Mouse (Mus musculus) bone marrow macrophage, adult 2 months (primary cell): ENCODE measurements around the gene Tssk2.

Experiments used
- CTCF ChIP-seq: IDR thresholded peaks from 2 replicates; pipeline ENCODE4 v1.5.1; 2012; ENCODE audit warnings: low read depth, mild to moderate bottlenecking, low read length, moderate library complexity
- POLR2A ChIP-seq: IDR thresholded peaks from 2 replicates; pipeline ENCODE4 v1.6.1; 2012; ENCODE audit warnings: mild to moderate bottlenecking, low read depth, low read length, borderline replicate concordance

DNA sequence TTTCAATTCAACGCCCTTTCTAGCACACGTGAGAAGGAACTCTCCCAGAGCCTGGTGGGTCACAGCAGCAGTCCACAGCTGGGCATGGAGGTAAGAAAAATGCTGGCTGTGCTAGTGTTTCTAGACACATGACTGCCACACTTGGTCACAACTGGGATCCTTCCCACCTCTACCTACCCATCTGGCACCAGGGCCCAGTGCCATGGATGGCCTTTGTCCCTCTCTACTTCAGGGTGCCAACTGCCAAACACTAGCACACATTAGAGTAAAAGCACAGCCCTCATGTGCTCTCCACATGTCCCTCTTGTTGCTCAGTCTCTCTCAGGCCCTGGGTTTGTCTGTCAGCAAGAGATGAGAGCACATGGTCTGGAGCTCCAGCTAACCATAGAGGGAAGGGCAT, 31.2 kb downstream of the Tssk2 start:
- TF ChIP-seq CTCF (no peak), POLR2A (no peak)
